Mouse (Mus musculus): ENCODE data around the gene 4930402F06Rik. TPM values are rescaled to one million over a fixed set of nuclear protein-coding genes. Genes with fewer than 3 reads are reported as not detected.

The 4930402F06Rik gene
- total RNA-seq (2023), result not detected

DNA sequence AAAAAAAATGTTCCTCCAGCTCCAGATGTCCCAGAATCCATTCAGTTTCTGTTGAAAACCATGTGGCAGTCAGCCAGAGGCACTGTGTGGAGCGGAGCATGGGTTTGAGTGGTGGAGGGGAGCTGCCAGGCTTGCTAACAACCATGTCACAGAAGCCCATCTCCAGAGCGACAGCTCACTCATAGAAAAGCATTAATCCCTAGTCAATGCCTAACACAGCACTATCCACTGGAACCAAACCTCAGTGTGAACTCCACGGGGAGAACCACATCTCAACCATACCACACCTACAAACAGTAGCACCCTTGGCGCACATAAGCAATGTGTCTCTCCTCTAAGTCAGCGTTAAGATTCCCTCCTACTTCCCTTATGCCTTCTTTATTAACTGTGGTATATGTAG is at the start of gene 4930402F06Rik:
Gene 4930402F06Rik, minus strand, starts transcription at position 80 of the 400 bp plus-strand sequence.

DNA sequence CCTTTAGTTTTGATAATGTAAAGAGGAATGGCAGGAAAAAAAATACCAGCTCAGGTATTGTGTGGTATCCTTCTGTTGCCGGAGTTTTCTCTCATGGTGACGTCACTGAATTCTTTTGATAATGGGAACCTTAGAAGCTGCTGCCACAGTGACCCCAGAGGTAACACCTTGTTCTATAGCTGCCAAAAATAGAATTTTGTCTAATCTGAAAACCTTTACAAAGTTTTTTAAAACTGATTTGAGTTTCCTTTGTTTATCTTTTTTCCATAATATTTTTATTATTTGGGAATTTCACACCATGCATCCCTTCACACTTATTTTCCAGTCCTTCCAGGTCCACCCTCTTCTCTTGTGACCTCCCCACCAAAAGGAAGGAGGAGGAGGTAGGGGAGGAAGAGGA is 29.3 kb downstream of the 4930402F06Rik start, which contains the start of gene 4930568D16Rik:
Gene 4930568D16Rik, minus strand, starts transcription at position 101 of the 400 bp plus-strand sequence.

DNA sequence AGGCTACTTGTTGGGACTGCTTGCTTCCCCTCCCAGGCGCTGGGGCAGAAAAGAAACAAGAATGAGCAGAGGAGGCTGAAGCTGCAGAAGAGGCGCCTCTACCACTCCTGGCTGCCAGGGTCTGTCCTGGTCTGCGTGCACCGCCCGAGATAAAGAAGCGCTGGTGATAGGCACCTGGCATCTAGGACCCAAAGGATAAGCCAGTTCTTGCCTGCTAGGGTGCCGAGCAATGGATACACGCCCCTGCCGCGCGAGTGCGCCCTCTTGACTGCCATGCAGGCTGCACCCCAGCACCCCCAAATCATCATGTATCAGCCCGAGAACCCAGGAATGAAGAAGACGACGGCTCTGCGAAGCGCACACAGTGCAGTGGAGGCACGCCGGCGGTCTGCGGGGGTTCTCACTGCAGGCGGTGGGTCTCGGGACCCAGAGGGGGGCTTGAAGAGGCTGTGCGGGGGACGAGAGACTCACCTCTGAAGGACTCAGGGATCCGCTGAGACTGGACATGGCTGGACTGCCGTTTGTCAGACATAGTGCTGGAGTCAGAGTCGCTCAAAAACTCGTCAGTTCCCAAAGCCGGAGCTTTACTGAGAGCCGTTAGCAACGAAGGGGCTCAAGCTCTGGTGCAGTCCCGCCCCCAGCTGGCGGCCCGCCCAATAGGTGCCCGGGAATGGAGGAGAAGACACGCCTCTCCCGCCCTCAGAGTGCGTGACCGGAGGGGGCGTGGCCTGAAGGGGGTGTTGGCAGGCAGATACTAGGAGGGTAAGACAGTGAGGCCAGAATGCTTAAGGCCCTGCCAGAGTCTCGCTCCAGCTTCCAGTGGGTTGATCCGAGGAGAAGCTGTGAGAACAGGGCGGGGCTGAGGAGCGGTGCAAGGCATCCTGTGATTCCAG is 60.3 kb downstream of the 4930402F06Rik start, which contains the start of gene Stom:
Gene Stom, minus strand, starts transcription at position 589 of the 893 bp plus-strand sequence.

Other genes starting within 250 kb of the 4930402F06Rik start
- 174 TPM for gene Rab14, start 196.1 kb downstream of the 4930402F06Rik start, total RNA-seq (2023)
- 24.5 TPM for gene Gsn, start 140.8 kb downstream of the 4930402F06Rik start, total RNA-seq (2023)
- gene Stom, start 60.2 kb downstream of the 4930402F06Rik start, total RNA-seq (2023), result 3.1 TPM
- gene 4930568D16Rik, start 29.4 kb downstream of the 4930402F06Rik start, total RNA-seq (2023), result not detected
- gene Ggta1, start 66.1 kb upstream of the 4930402F06Rik start, total RNA-seq (2023), result 14.8 TPM
- gene Dab2ip, start 161.1 kb upstream of the 4930402F06Rik start, total RNA-seq (2023), result 0.95 TPM